In the genomic region with DNA sequence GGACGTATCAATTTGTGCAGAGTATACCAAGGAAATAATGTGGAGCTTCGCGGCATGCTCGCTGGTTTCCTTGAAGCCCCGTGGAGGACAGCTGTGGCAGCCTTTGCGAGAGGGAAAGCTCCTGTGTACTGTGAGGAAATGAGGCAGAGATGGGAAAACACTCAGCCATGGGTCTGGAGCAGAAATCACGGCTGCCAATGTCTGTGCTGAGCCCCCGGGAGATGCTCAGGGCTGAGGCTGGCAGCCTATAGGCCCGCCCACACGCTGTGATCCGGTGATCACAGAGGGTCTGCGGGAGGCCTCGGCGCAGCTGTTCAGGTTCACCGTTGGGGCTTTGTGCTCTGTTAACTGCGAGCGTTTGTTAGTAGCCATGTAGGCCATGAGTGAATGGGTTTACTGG, we compare ENCODE assay signal across 7 mouse cellular contexts. TPM values are rescaled to one million over a fixed set of nuclear protein-coding genes. Genes with fewer than 3 reads are reported as not detected.
A peak's percentile ranks its signal among the peaks of the same experiment; 100 is the strongest.
DNase-seq lines count a peak whose midpoint lies in the region; ATAC-seq lines count a peak whose summit lies in the region.

No protein-coding gene starts in this region.

- H3K36me3 ChIP-seq in embryonic facial prominence, embryonic 11.5 days (replicated peaks; ENCODE audit: control insufficient read depth, insufficient read depth, low read depth, low read length), result no peaks in the 10 kb centered on the region
- H3K36me3 ChIP-seq in hindbrain, embryonic 10.5 days, result no peaks in the 10 kb centered on the region

- H3K4me1 ChIP-seq in embryonic facial prominence, embryonic 11.5 days (ENCODE audit: control insufficient read depth, insufficient read depth, low read length), result no peaks in the 10 kb centered on the region
- peaks cover 20% of the 10 kb centered on the region for H3K4me1 ChIP-seq in hindbrain, embryonic 10.5 days (replicated peaks)

- intact Hi-C loops in left cerebral cortex, postnatal 10 days (cut with DNase I), result no loop called here

- peak overlapping the region; percentile 40; the same call in 1 of the 2 replicates for H3K4me2 ChIP-seq in embryonic facial prominence, embryonic 11.5 days (ENCODE audit: low read depth, low read length)

- 9% methylated on average over 17 of the region's 17 CpGs for WGBS in embryonic facial prominence, embryonic 11.5 days
- 10% methylated on average over 17 of the region's 17 CpGs for WGBS in hindbrain, embryonic 10.5 days

- no peak overlapping the region for H3K27ac ChIP-seq in embryonic facial prominence, embryonic 11.5 days (replicated peaks; ENCODE audit: low read depth, low read length)
- H3K27ac ChIP-seq in hindbrain, embryonic 10.5 days, result 0 out of 2 replicates have a peak overlapping the region, but pooled peaks have one; percentile 35

- peak overlapping the region; percentile 14 for H3K9ac ChIP-seq in embryonic facial prominence, embryonic 11.5 days (replicated peaks; ENCODE audit: low read length)

- no peak overlapping the region for H3K4me3 ChIP-seq in embryonic facial prominence, embryonic 11.5 days (ENCODE audit: low read depth, low read length)
- peak overlapping the region; percentile 33 for H3K4me3 ChIP-seq in hindbrain, embryonic 10.5 days

- DNase-seq in kidney, postnatal 4 days, result peak; percentile 44 to 55
- no peak for DNase-seq in kidney, adult 18-20 months
- DNase-seq in embryonic facial prominence, embryonic 11.5 days (ENCODE audit: low spot score), result peak; percentile 61
- DNase-seq in hindbrain, embryonic 10.5 days (ENCODE audit: low spot score), result peak; percentile 43
- peak; percentile 45 for DNase-seq in neural tube, embryonic 10.5 days (ENCODE audit: extremely low spot score, low spot score)
- DNase-seq in left cerebral cortex, postnatal 10 days (ENCODE audit: extremely low spot score in 1 of 2, low spot score in 2 of 2), result no peak
- DNase-seq in adrenal gland, adult (ENCODE audit: inconsistent age in 2 of 2, low spot score in 1 of 2), result no peak

- no peaks in the 10 kb centered on the region for H3K27me3 ChIP-seq in embryonic facial prominence, embryonic 11.5 days (ENCODE audit: control insufficient read depth, insufficient read depth, low read length)
- peaks cover 14% of the 10 kb centered on the region; the same call in 1 of the 2 replicates for H3K27me3 ChIP-seq in hindbrain, embryonic 10.5 days (ENCODE audit: insufficient read depth, poor library complexity, severe bottlenecking)

- peak; percentile 75 for ATAC-seq in embryonic facial prominence, embryonic 11.5 days (replicated peaks; ENCODE audit: insufficient number of reproducible peaks, low FRiP score, low TSS enrichment, low read depth)

- no peaks in the 10 kb centered on the region for H3K9me3 ChIP-seq in embryonic facial prominence, embryonic 11.5 days (replicated peaks; ENCODE audit: control insufficient read depth, low read length)
- 0 out of 2 replicates have a peak, but pooled peaks cover 2% of the 10 kb centered on the region for H3K9me3 ChIP-seq in hindbrain, embryonic 10.5 days

RNA-seq across cellular contexts. Expression of a gene that starts 51.8 kb away (rescaled TPM):
- 52.9 and 59.0 TPM in 2 replicates for polyA plus RNA-seq in embryonic facial prominence, embryonic 11.5 days (2014; fragmentation: Nextera tagmentation; extraction: Ambion mirVana)
- polyA plus RNA-seq in hindbrain, embryonic 10.5 days (2016; fragmentation: Nextera tagmentation; extraction: Ambion mirVana), result 46.9 and 52.1 TPM in 2 replicates
- 10 to 100 TPM; 56.2 TPM for total RNA-seq in left cerebral cortex, postnatal 10 days (2021)

RNA-seq across cellular contexts. Expression of a gene that starts 52.1 kb away (rescaled TPM):
- polyA plus RNA-seq in embryonic facial prominence, embryonic 11.5 days (2014; fragmentation: Nextera tagmentation; extraction: Ambion mirVana), result 270 and 281 TPM in 2 replicates
- polyA plus RNA-seq in hindbrain, embryonic 10.5 days (2016; fragmentation: Nextera tagmentation; extraction: Ambion mirVana), result 193 and 212 TPM in 2 replicates
- 100 to 1,000 TPM; 198 to 200 TPM for total RNA-seq in left cerebral cortex, postnatal 10 days (2021)

Comparison
In these comparisons a context has a peak if more than half of its experiments do, and no peak if none do; other contexts are left out.
1. DNase-seq: peak in kidney, postnatal 4 days (2 of 2), embryonic facial prominence, embryonic 11.5 days (single experiment), hindbrain, embryonic 10.5 days (single experiment) and neural tube, embryonic 10.5 days (single experiment); none in kidney, adult 18-20 months (single experiment), left cerebral cortex, postnatal 10 days (0 of 2) and adrenal gland, adult (0 of 2).